Mouse (Mus musculus): Measurements from ENCODE around the gene Arhgdib. TPM values are rescaled to one million over a fixed set of nuclear protein-coding genes. Genes with fewer than 3 reads are reported as not detected.

Gene Arhgdib
- polyA plus RNA-seq, 1 experiment from 2014 or later, result 16.6 TPM

GRCm38 (mm10) chr6:136944511-136944910 lies 2.8 kb upstream of the Arhgdib start:
- 90% methylated on average over 8 of the region's 8 CpGs for WGBS
- no peak overlapping the region for H3K4me3 ChIP-seq (replicated peaks; ENCODE audit: low read depth, low read length)
- H3K9ac ChIP-seq (replicated peaks; ENCODE audit: low read length), result no peak overlapping the region
- no peaks in the 10 kb centered on the region for H3K36me3 ChIP-seq (ENCODE audit: control insufficient read depth, insufficient read depth, low read length)
- H3K9me3 ChIP-seq (ENCODE audit: control insufficient read depth, low read length), result no peaks in the 10 kb centered on the region
- H3K4me1 ChIP-seq (ENCODE audit: control insufficient read depth, insufficient read depth, low read length), result 0 out of 2 replicates have a peak, but pooled peaks cover 9% of the 10 kb centered on the region
- H3K27me3 ChIP-seq (ENCODE audit: control insufficient read depth, insufficient read depth, low read length), result no peaks in the 10 kb centered on the region
- H3K27ac ChIP-seq (replicated peaks; ENCODE audit: low read depth, low read length), result no peak overlapping the region
- ATAC-seq (ENCODE audit: low FRiP score, low TSS enrichment) (no peak), DNase-seq (no peak)
- H3K4me2 ChIP-seq (ENCODE audit: low read length), result no peak overlapping the region

- Histone ChIP-seq H3K36me3 (ENCODE audit: control insufficient read depth, insufficient read depth, low read length) (no peaks in the 10 kb centered on the region), H3K4me2 (ENCODE audit: low read length) (no peak overlapping the region), H3K4me1 (ENCODE audit: control insufficient read depth, insufficient read depth, low read length) (0 out of 2 replicates have a peak, but pooled peaks cover 9% of the 10 kb centered on the region), H3K27me3 (ENCODE audit: control insufficient read depth, insufficient read depth, low read length) (no peaks in the 10 kb centered on the region), H3K27ac (replicated peaks; ENCODE audit: low read depth, low read length) (no peak overlapping the region), H3K9ac (replicated peaks; ENCODE audit: low read length) (no peak overlapping the region), H3K4me3 (replicated peaks; ENCODE audit: low read depth, low read length) (no peak overlapping the region), H3K9me3 (ENCODE audit: control insufficient read depth, low read length) (no peaks in the 10 kb centered on the region)
- DNase-seq, result no peak
- no peak for ATAC-seq (ENCODE audit: low FRiP score, low TSS enrichment)
Measured at GRCm38 (mm10) chr6:136943392-136943791, 1.7 kb upstream of the Arhgdib start.

GRCm38 (mm10) chr6:136942280-136942679 lies 581 bp upstream of the Arhgdib start:
- 0 out of 2 replicates have a peak, but pooled peaks cover 3% of the 10 kb centered on the region for H3K4me1 ChIP-seq (ENCODE audit: control insufficient read depth, insufficient read depth, low read length)
- 79% methylated on average over 9 of the region's 9 CpGs for WGBS
- H3K36me3 ChIP-seq (ENCODE audit: control insufficient read depth, insufficient read depth, low read length), result no peaks in the 10 kb centered on the region

GRCm38 (mm10) chr6:136940188-136940960 lies 1.3 kb downstream of the Arhgdib start:
- no peak for ATAC-seq (ENCODE audit: low FRiP score, low TSS enrichment)
- 86% methylated on average over 11 of the region's 11 CpGs for WGBS
- no peak for DNase-seq

More at GRCm38 (mm10) chr6:136942280-136942679, 581 bp upstream of the Arhgdib start:
- Histone ChIP-seq H3K9me3 (ENCODE audit: control insufficient read depth, low read length) (no peaks in the 10 kb centered on the region), H3K27ac (replicated peaks; ENCODE audit: low read depth, low read length) (no peak overlapping the region), H3K4me3 (replicated peaks; ENCODE audit: low read depth, low read length) (no peak overlapping the region), H3K9ac (replicated peaks; ENCODE audit: low read length) (no peak overlapping the region), H3K4me2 (ENCODE audit: low read length) (no peak overlapping the region), H3K27me3 (ENCODE audit: control insufficient read depth, insufficient read depth, low read length) (no peaks in the 10 kb centered on the region)
- ATAC-seq (ENCODE audit: low FRiP score, low TSS enrichment) (no peak), DNase-seq (no peak)

GRCm38 (mm10) chr6:136939326-136940187 lies 2.1 kb downstream of the Arhgdib start:
- no peaks in the 10 kb centered on the region for H3K27me3 ChIP-seq (ENCODE audit: control insufficient read depth, insufficient read depth, low read length)
- H3K4me2 ChIP-seq (ENCODE audit: low read length), result no peak overlapping the region
- no peak overlapping the region for H3K27ac ChIP-seq (replicated peaks; ENCODE audit: low read depth, low read length)
- H3K9me3 ChIP-seq (ENCODE audit: control insufficient read depth, low read length), result no peaks in the 10 kb centered on the region
- DNase-seq (no peak), ATAC-seq (ENCODE audit: low FRiP score, low TSS enrichment) (no peak)
- no peaks in the 10 kb centered on the region for H3K36me3 ChIP-seq (ENCODE audit: control insufficient read depth, insufficient read depth, low read length)
- H3K4me1 ChIP-seq (ENCODE audit: control insufficient read depth, insufficient read depth, low read length), result peaks cover 7% of the 10 kb centered on the region; the same call in 1 of the 2 replicates
- H3K4me3 ChIP-seq (replicated peaks; ENCODE audit: low read depth, low read length), result no peak overlapping the region
- H3K9ac ChIP-seq (replicated peaks; ENCODE audit: low read length), result no peak overlapping the region
- WGBS, result 69% methylated on average over 14 of the region's 14 CpGs

More at GRCm38 (mm10) chr6:136940188-136940960, 1.3 kb downstream of the Arhgdib start:
- Histone ChIP-seq H3K4me3 (replicated peaks; ENCODE audit: low read depth, low read length) (no peak overlapping the region), H3K36me3 (ENCODE audit: control insufficient read depth, insufficient read depth, low read length) (no peaks in the 10 kb centered on the region), H3K4me2 (ENCODE audit: low read length) (no peak overlapping the region), H3K9ac (replicated peaks; ENCODE audit: low read length) (no peak overlapping the region), H3K27ac (replicated peaks; ENCODE audit: low read depth, low read length) (no peak overlapping the region), H3K9me3 (ENCODE audit: control insufficient read depth, low read length) (no peaks in the 10 kb centered on the region), H3K4me1 (ENCODE audit: control insufficient read depth, insufficient read depth, low read length) (peaks cover 5% of the 10 kb centered on the region; the same call in 1 of the 2 replicates), H3K27me3 (ENCODE audit: control insufficient read depth, insufficient read depth, low read length) (no peaks in the 10 kb centered on the region)

- Histone ChIP-seq H3K36me3 (ENCODE audit: control insufficient read depth, insufficient read depth, low read length) (no peaks in the 10 kb centered on the region), H3K4me1 (ENCODE audit: control insufficient read depth, insufficient read depth, low read length) (peaks cover 7% of the 10 kb centered on the region; the same call in 1 of the 2 replicates), H3K9me3 (ENCODE audit: control insufficient read depth, low read length) (no peaks in the 10 kb centered on the region), H3K4me2 (ENCODE audit: low read length) (no peak overlapping the region), H3K9ac (replicated peaks; ENCODE audit: low read length) (no peak overlapping the region), H3K4me3 (replicated peaks; ENCODE audit: low read depth, low read length) (no peak overlapping the region), H3K27me3 (ENCODE audit: control insufficient read depth, insufficient read depth, low read length) (no peaks in the 10 kb centered on the region), H3K27ac (replicated peaks; ENCODE audit: low read depth, low read length) (no peak overlapping the region)
- DNase-seq (no peak), ATAC-seq (ENCODE audit: low FRiP score, low TSS enrichment) (no peak)
- WGBS, result 83% methylated on average over 18 of the region's 18 CpGs
Measured at GRCm38 (mm10) chr6:136938331-136939126, 3.2 kb downstream of the Arhgdib start.

GRCm38 (mm10) chr6:136937117-136937516 lies 4.6 kb downstream of the Arhgdib start:
- Histone ChIP-seq H3K4me2 (ENCODE audit: low read length) (no peak overlapping the region), H3K9ac (replicated peaks; ENCODE audit: low read length) (no peak overlapping the region), H3K4me3 (replicated peaks; ENCODE audit: low read depth, low read length) (no peak overlapping the region), H3K36me3 (ENCODE audit: control insufficient read depth, insufficient read depth, low read length) (no peaks in the 10 kb centered on the region), H3K27me3 (ENCODE audit: control insufficient read depth, insufficient read depth, low read length) (no peaks in the 10 kb centered on the region), H3K4me1 (ENCODE audit: control insufficient read depth, insufficient read depth, low read length) (peaks cover 7% of the 10 kb centered on the region; the same call in 1 of the 2 replicates), H3K9me3 (ENCODE audit: control insufficient read depth, low read length) (no peaks in the 10 kb centered on the region), H3K27ac (replicated peaks; ENCODE audit: low read depth, low read length) (no peak overlapping the region)
- WGBS, result 89% methylated on average over 3 of the region's 3 CpGs
- ATAC-seq (ENCODE audit: low FRiP score, low TSS enrichment), result no peak
- no peak for DNase-seq

GRCm38 (mm10) chr6:136936361-136936760 lies 5.3 kb downstream of the Arhgdib start:
- WGBS, result 87% methylated on average over 9 of the region's 9 CpGs
- Histone ChIP-seq H3K27ac (replicated peaks; ENCODE audit: low read depth, low read length) (no peak overlapping the region), H3K36me3 (ENCODE audit: control insufficient read depth, insufficient read depth, low read length) (no peaks in the 10 kb centered on the region), H3K9me3 (ENCODE audit: control insufficient read depth, low read length) (no peaks in the 10 kb centered on the region), H3K4me3 (replicated peaks; ENCODE audit: low read depth, low read length) (no peak overlapping the region), H3K9ac (replicated peaks; ENCODE audit: low read length) (no peak overlapping the region), H3K4me1 (ENCODE audit: control insufficient read depth, insufficient read depth, low read length) (peaks cover 5% of the 10 kb centered on the region; the same call in 1 of the 2 replicates), H3K27me3 (ENCODE audit: control insufficient read depth, insufficient read depth, low read length) (no peaks in the 10 kb centered on the region), H3K4me2 (ENCODE audit: low read length) (no peak overlapping the region)
- no peak for DNase-seq
- no peak for ATAC-seq (ENCODE audit: low FRiP score, low TSS enrichment)

Data from midbrain, embryonic 14.5 days (tissue).